Mouse (Mus musculus) lung, postnatal 0 days (tissue): ENCODE results near the gene Cmss1. TPM values are rescaled to one million over a fixed set of nuclear protein-coding genes. Genes with fewer than 3 reads are reported as not detected.

ENCODE experiments used
- ATAC-seq: fragments of 200-750 bp; cut with Nextera tagmentation; 2 replicates; pipeline ENCODE4 v1.8.0; 2017; ENCODE audit warnings: moderate library complexity
- DNase-seq: peaks from one replicate; pipeline ENCODE4 v3.0.0-alpha.2; 2016; ENCODE audit warnings: low spot score
- H3K27ac ChIP-seq: fragments of 300-500 bp; sonication (generic); 2 replicates; pipeline ENCODE4 v1.5.1; 2014; ENCODE audit warnings: antibody characterized with exemption, mild to moderate bottlenecking, low read length, mixed read lengths
- H3K27me3 ChIP-seq: fragments of 300-500 bp; sonication (generic); replicated peaks from 2 replicates; pipeline ENCODE4 v1.6.1; 2014; ENCODE audit warnings: low read length, mixed read lengths; ENCODE audit not compliant: insufficient read depth
- H3K36me3 ChIP-seq: fragments of 300-500 bp; sonication (generic); 2 replicates; pipeline ENCODE4 v1.6.1; 2014; ENCODE audit warnings: low read length, mixed read lengths; ENCODE audit not compliant: insufficient read depth
- H3K4me1 ChIP-seq: fragments of 300-500 bp; sonication (generic); 2 replicates; pipeline ENCODE4 v1.6.1; 2014; ENCODE audit warnings: antibody characterized with exemption, low read depth, low read length, mixed read lengths; ENCODE audit not compliant: insufficient read depth
- H3K4me2 ChIP-seq: fragments of 300-500 bp; sonication (generic); replicated peaks from 2 replicates; pipeline ENCODE4 v1.6.1; 2014; ENCODE audit warnings: low read depth, mild to moderate bottlenecking, low read length, moderate library complexity, mixed read lengths
- H3K4me3 ChIP-seq: fragments of 300-500 bp; sonication (generic); 2 replicates; pipeline ENCODE4 v1.5.1; 2014; ENCODE audit warnings: low read depth, low read length
- H3K9ac ChIP-seq: fragments of 300-500 bp; sonication (generic); replicated peaks from 2 replicates; pipeline ENCODE4 v1.6.1; 2014; ENCODE audit warnings: low read depth, mild to moderate bottlenecking
- H3K9me3 ChIP-seq: fragments of 300-500 bp; sonication (generic); 2 replicates; pipeline ENCODE4 v1.6.1; 2016; ENCODE audit warnings: low read length, mixed read lengths
- CTCF ChIP-seq: IDR thresholded peaks from 2 replicates; pipeline ENCODE4 v1.5.1; 2016; ENCODE audit warnings: antibody characterized with exemption, mild to moderate bottlenecking
- EP300 ChIP-seq: IDR thresholded peaks from 2 replicates; pipeline ENCODE4 v1.6.1; 2016; ENCODE audit warnings: antibody characterized with exemption, mild to moderate bottlenecking, control low read depth
- whole genome bisulfite sequencing: fragments of 180-500 bp; shearing (Covaris S2); extraction: QIAGEN DNeasy Blood & Tissue Kit; methylation state at CpG from one replicate; pipeline ENCODE4 v1.1.7; 2014; 5-methylcytosine and 5-hydroxymethylcytosine counted together
- polyA plus RNA-seq: library from polyadenylated mRNA; unstranded; fragments of >200 nt; fragmentation: Nextera tagmentation; extraction: Ambion mirVana; gene quantifications from 2 replicates; pipeline ENCODE4 v1.2.1, GENCODE M21; 2015

The Cmss1 gene
- polyA plus RNA-seq, 1 experiment from 2014 or later, result 23.1 TPM

GRCm38 (mm10) chr16:57514371-57514770, 92.3 kb downstream of the Cmss1 start:
- Histone ChIP-seq H3K4me1 (no peaks in the 10 kb centered on the region), H3K27ac (no peak overlapping the region), H3K4me3 (no peak overlapping the region), H3K9ac (no peak overlapping the region), H3K4me2 (no peak overlapping the region), H3K9me3 (no peaks in the 10 kb centered on the region), H3K36me3 (no peaks in the 10 kb centered on the region), H3K27me3 (no peaks in the 10 kb centered on the region)
- no peak for DNase-seq
- TF ChIP-seq EP300 (no peak), CTCF (no peak)
- WGBS, result 78% methylated on average over 4 of the region's 4 CpGs
- ATAC-seq, result peak; percentile 25; the same call in 1 of the 2 replicates

GRCm38 (mm10) chr16:57513562-57513961, 93.1 kb downstream of the Cmss1 start:
- H3K27ac ChIP-seq, result no peak overlapping the region
- H3K9me3 ChIP-seq, result no peaks in the 10 kb centered on the region
- H3K27me3 ChIP-seq, result no peaks in the 10 kb centered on the region
- WGBS, result 76% methylated on average over 7 of the region's 7 CpGs
- H3K4me2 ChIP-seq, result no peak overlapping the region
- no peak overlapping the region for H3K9ac ChIP-seq
- TF ChIP-seq CTCF (no peak), EP300 (no peak)
- no peaks in the 10 kb centered on the region for H3K4me1 ChIP-seq
- no peak for DNase-seq
- ATAC-seq, result no peak
- H3K4me3 ChIP-seq, result no peak overlapping the region
- no peaks in the 10 kb centered on the region for H3K36me3 ChIP-seq

GRCm38 (mm10) chr16:57509099-57509498, 97.6 kb downstream of the Cmss1 start:
- Histone ChIP-seq H3K9ac (no peak overlapping the region), H3K27me3 (no peaks in the 10 kb centered on the region), H3K4me1 (no peaks in the 10 kb centered on the region), H3K4me3 (no peak overlapping the region), H3K4me2 (no peak overlapping the region), H3K27ac (no peak overlapping the region), H3K36me3 (no peaks in the 10 kb centered on the region), H3K9me3 (no peaks in the 10 kb centered on the region)
- ATAC-seq (no peak), DNase-seq (no peak)
- TF ChIP-seq CTCF (no peak), EP300 (no peak)
- WGBS, result 74% methylated on average over 3 of the region's 3 CpGs

GRCm38 (mm10) chr16:57508351-57508750, 98.3 kb downstream of the Cmss1 start:
- Histone ChIP-seq H3K9me3 (no peaks in the 10 kb centered on the region), H3K4me1 (no peaks in the 10 kb centered on the region), H3K4me2 (no peak overlapping the region), H3K36me3 (no peaks in the 10 kb centered on the region), H3K9ac (no peak overlapping the region), H3K27ac (no peak overlapping the region), H3K27me3 (no peaks in the 10 kb centered on the region), H3K4me3 (no peak overlapping the region)
- ATAC-seq, result no peak
- 75% methylated on average over 1 of the region's 1 CpGs for WGBS
- TF ChIP-seq EP300, result no peak
- no peak for TF ChIP-seq CTCF
- DNase-seq, result no peak

- 39% methylated on average over 6 of the region's 6 CpGs for WGBS
- ATAC-seq (peak; percentile 94), DNase-seq (peak; percentile 82)
- H3K9me3 ChIP-seq, result no peaks in the 10 kb centered on the region
- no peak overlapping the region for H3K4me2 ChIP-seq
- no peaks in the 10 kb centered on the region for H3K36me3 ChIP-seq
- no peak overlapping the region for H3K27ac ChIP-seq
- no peak overlapping the region for H3K9ac ChIP-seq
- no peak for TF ChIP-seq CTCF
- TF ChIP-seq EP300, result peak; percentile 89
- no peaks in the 10 kb centered on the region for H3K27me3 ChIP-seq
- H3K4me3 ChIP-seq, result no peak overlapping the region
- no peaks in the 10 kb centered on the region for H3K4me1 ChIP-seq
Observed at GRCm38 (mm10) chr16:57506133-57506532, 100.5 kb downstream of the Cmss1 start.

- no peaks in the 10 kb centered on the region for H3K4me1 ChIP-seq
- TF ChIP-seq EP300 (no peak), CTCF (no peak)
- no peak for DNase-seq
- no peak for ATAC-seq
- H3K27ac ChIP-seq, result no peak overlapping the region
- H3K36me3 ChIP-seq, result no peaks in the 10 kb centered on the region
- no peak overlapping the region for H3K4me2 ChIP-seq
- H3K4me3 ChIP-seq, result no peak overlapping the region
- no peak overlapping the region for H3K9ac ChIP-seq
- H3K9me3 ChIP-seq, result no peaks in the 10 kb centered on the region
- H3K27me3 ChIP-seq, result no peaks in the 10 kb centered on the region
- 59% methylated on average over 4 of the region's 4 CpGs for WGBS
Observed at GRCm38 (mm10) chr16:57504728-57505127, 101.9 kb downstream of the Cmss1 start.

GRCm38 (mm10) chr16:57502761-57503160, 103.9 kb downstream of the Cmss1 start:
- Histone ChIP-seq H3K9me3 (no peaks in the 10 kb centered on the region), H3K27ac (no peak overlapping the region), H3K27me3 (no peaks in the 10 kb centered on the region), H3K4me1 (no peaks in the 10 kb centered on the region), H3K9ac (no peak overlapping the region), H3K4me3 (no peak overlapping the region), H3K36me3 (no peaks in the 10 kb centered on the region), H3K4me2 (no peak overlapping the region)
- no peak for TF ChIP-seq CTCF
- no peak for TF ChIP-seq EP300
- ATAC-seq (no peak), DNase-seq (no peak)
- 63% methylated on average over 5 of the region's 5 CpGs for WGBS
